Mouse (Mus musculus): Measurements from ENCODE around the gene Tprkb. TPM values are rescaled to one million over a fixed set of nuclear protein-coding genes. Genes with fewer than 3 reads are reported as not detected.
"Not testable (repeated sequence)": the region's sequence is repeated elsewhere in the genome, so short reads cannot be mapped to it uniquely, and the experiment has no call there.

The Tprkb gene
- polyA plus RNA-seq, 1 experiment from 2014 or later: 37.1 TPM

- H3K27ac ChIP-seq (ENCODE audit: low read depth, low read length); H3K4me3 ChIP-seq (ENCODE audit: low read depth, low read length); H3K9ac ChIP-seq (ENCODE audit: low read depth, low read length); ATAC-seq (replicated peaks; ENCODE audit: low FRiP score); DNase-seq (ENCODE audit: low spot score); H3K36me3 ChIP-seq (ENCODE audit: control insufficient read depth, insufficient read depth, low read length); H3K9me3 ChIP-seq (ENCODE audit: control insufficient read depth, low read length); H3K4me1 ChIP-seq (replicated peaks; ENCODE audit: control insufficient read depth, insufficient read depth, low read length); H3K27me3 ChIP-seq (replicated peaks; ENCODE audit: control insufficient read depth, insufficient read depth, low read length); H3K4me2 ChIP-seq: not testable (repeated sequence)
- 79% methylated on average over 5 of the region's 5 CpGs for WGBS
These were observed 42.7 kb upstream of the Tprkb start, which contains the start of gene Nat8f2 for GRCm38 (mm10) chr6:85869006-85869405. TSS of gene Nat8f2 (minus strand) at chr6:85869158.

- not testable (repeated sequence) for H3K9ac ChIP-seq (ENCODE audit: low read depth, low read length); H3K4me3 ChIP-seq (ENCODE audit: low read depth, low read length); H3K36me3 ChIP-seq (ENCODE audit: control insufficient read depth, insufficient read depth, low read length); H3K4me1 ChIP-seq (replicated peaks; ENCODE audit: control insufficient read depth, insufficient read depth, low read length); H3K27me3 ChIP-seq (replicated peaks; ENCODE audit: control insufficient read depth, insufficient read depth, low read length); DNase-seq (ENCODE audit: low spot score); H3K4me2 ChIP-seq; H3K9me3 ChIP-seq (ENCODE audit: control insufficient read depth, low read length); H3K27ac ChIP-seq (ENCODE audit: low read depth, low read length); ATAC-seq (replicated peaks; ENCODE audit: low FRiP score)
- 87% methylated on average over 9 of the region's 9 CpGs for WGBS
These were observed 28.4 kb upstream of the Tprkb start for GRCm38 (mm10) chr6:85883246-85883645.

GRCm38 (mm10) chr6:85884311-85884710 is 27.4 kb upstream of the Tprkb start:
- Histone ChIP-seq H3K4me1 (replicated peaks; ENCODE audit: control insufficient read depth, insufficient read depth, low read length) (no peaks in the 10 kb centered on the region), H3K27me3 (replicated peaks; ENCODE audit: control insufficient read depth, insufficient read depth, low read length) (no peaks in the 10 kb centered on the region), H3K27ac (ENCODE audit: low read depth, low read length) (no peak overlapping the region), H3K4me2 (no peak overlapping the region), H3K4me3 (ENCODE audit: low read depth, low read length) (no peak overlapping the region), H3K36me3 (ENCODE audit: control insufficient read depth, insufficient read depth, low read length) (no peaks in the 10 kb centered on the region), H3K9ac (ENCODE audit: low read depth, low read length) (no peak overlapping the region), H3K9me3 (ENCODE audit: control insufficient read depth, low read length) (peaks cover 3% of the 10 kb centered on the region; the same call in 1 of the 2 replicates)
- DNase-seq (ENCODE audit: low spot score): no peak
- ATAC-seq (replicated peaks; ENCODE audit: low FRiP score): no peak
- WGBS: 75% methylated on average over 1 of the region's 1 CpGs

GRCm38 (mm10) chr6:85888961-85889360 is 22.7 kb upstream of the Tprkb start:
- H3K36me3 ChIP-seq (ENCODE audit: control insufficient read depth, insufficient read depth, low read length): no peaks in the 10 kb centered on the region
- no peaks in the 10 kb centered on the region for H3K27me3 ChIP-seq (replicated peaks; ENCODE audit: control insufficient read depth, insufficient read depth, low read length)
- no peak overlapping the region for H3K9ac ChIP-seq (ENCODE audit: low read depth, low read length)
- no peak overlapping the region for H3K27ac ChIP-seq (ENCODE audit: low read depth, low read length)
- no peak overlapping the region for H3K4me2 ChIP-seq
- ATAC-seq (replicated peaks; ENCODE audit: low FRiP score) (no peak), DNase-seq (ENCODE audit: low spot score) (no peak)
- no peak overlapping the region for H3K4me3 ChIP-seq (ENCODE audit: low read depth, low read length)
- WGBS: 96% methylated on average over 2 of the region's 2 CpGs
- no peaks in the 10 kb centered on the region for H3K4me1 ChIP-seq (replicated peaks; ENCODE audit: control insufficient read depth, insufficient read depth, low read length)
- peaks cover 2% of the 10 kb centered on the region; the same call in 1 of the 2 replicates for H3K9me3 ChIP-seq (ENCODE audit: control insufficient read depth, low read length)

- not testable (repeated sequence) for H3K36me3 ChIP-seq (ENCODE audit: control insufficient read depth, insufficient read depth, low read length); H3K4me3 ChIP-seq (ENCODE audit: low read depth, low read length); H3K27ac ChIP-seq (ENCODE audit: low read depth, low read length); H3K9ac ChIP-seq (ENCODE audit: low read depth, low read length); DNase-seq (ENCODE audit: low spot score); ATAC-seq (replicated peaks; ENCODE audit: low FRiP score); H3K27me3 ChIP-seq (replicated peaks; ENCODE audit: control insufficient read depth, insufficient read depth, low read length); H3K9me3 ChIP-seq (ENCODE audit: control insufficient read depth, low read length); H3K4me1 ChIP-seq (replicated peaks; ENCODE audit: control insufficient read depth, insufficient read depth, low read length); H3K4me2 ChIP-seq
- 73% methylated on average over 25 of the region's 25 CpGs for WGBS
These were observed 16.5 kb upstream of the Tprkb start for GRCm38 (mm10) chr6:85895061-85895648.

GRCm38 (mm10) chr6:85898596-85899475 is 12.8 kb upstream of the Tprkb start:
- not testable (repeated sequence) for ATAC-seq (replicated peaks; ENCODE audit: low FRiP score); H3K4me3 ChIP-seq (ENCODE audit: low read depth, low read length); H3K4me1 ChIP-seq (replicated peaks; ENCODE audit: control insufficient read depth, insufficient read depth, low read length); DNase-seq (ENCODE audit: low spot score); H3K27me3 ChIP-seq (replicated peaks; ENCODE audit: control insufficient read depth, insufficient read depth, low read length); H3K4me2 ChIP-seq; H3K9me3 ChIP-seq (ENCODE audit: control insufficient read depth, low read length); H3K9ac ChIP-seq (ENCODE audit: low read depth, low read length); H3K27ac ChIP-seq (ENCODE audit: low read depth, low read length); H3K36me3 ChIP-seq (ENCODE audit: control insufficient read depth, insufficient read depth, low read length)
- 69% methylated on average over 6 of the region's 8 CpGs for WGBS

GRCm38 (mm10) chr6:85902303-85902702 is 9.4 kb upstream of the Tprkb start:
- Histone ChIP-seq H3K9ac (ENCODE audit: low read depth, low read length) (no peak overlapping the region), H3K4me3 (ENCODE audit: low read depth, low read length) (no peak overlapping the region), H3K27me3 (replicated peaks; ENCODE audit: control insufficient read depth, insufficient read depth, low read length) (no peaks in the 10 kb centered on the region), H3K36me3 (ENCODE audit: control insufficient read depth, insufficient read depth, low read length) (no peaks in the 10 kb centered on the region), H3K9me3 (ENCODE audit: control insufficient read depth, low read length) (no peaks in the 10 kb centered on the region), H3K4me1 (replicated peaks; ENCODE audit: control insufficient read depth, insufficient read depth, low read length) (no peaks in the 10 kb centered on the region), H3K4me2 (no peak overlapping the region), H3K27ac (ENCODE audit: low read depth, low read length) (no peak overlapping the region)
- no peak for DNase-seq (ENCODE audit: low spot score)
- ATAC-seq (replicated peaks; ENCODE audit: low FRiP score): no peak
- 70% methylated on average over 2 of the region's 2 CpGs for WGBS

- peak; percentile 57 for DNase-seq (ENCODE audit: low spot score)
- H3K9ac ChIP-seq (ENCODE audit: low read depth, low read length); H3K9me3 ChIP-seq (ENCODE audit: control insufficient read depth, low read length); H3K36me3 ChIP-seq (ENCODE audit: control insufficient read depth, insufficient read depth, low read length); H3K27me3 ChIP-seq (replicated peaks; ENCODE audit: control insufficient read depth, insufficient read depth, low read length); H3K4me1 ChIP-seq (replicated peaks; ENCODE audit: control insufficient read depth, insufficient read depth, low read length); H3K27ac ChIP-seq (ENCODE audit: low read depth, low read length): not testable (repeated sequence)
- 15% methylated on average over 20 of the region's 20 CpGs for WGBS
- Histone ChIP-seq H3K4me3 (ENCODE audit: low read depth, low read length) (peak within 1 kb of the TSS; percentile 38), H3K4me2 (peak within 1 kb of the TSS; percentile 49)
- ATAC-seq (replicated peaks; ENCODE audit: low FRiP score): peak; percentile 82
These were observed 7.0 kb upstream of the Tprkb start, which contains the start of gene Nat8f4 for GRCm38 (mm10) chr6:85904642-85905061. TSS of gene Nat8f4 (minus strand) at chr6:85904884.

Measured in liver, embryonic 11.5 days (tissue).